16 mouse cellular contexts compared by ENCODE assay signal in genomic region chr11:53475620-53476019, GRCm38 (mm10). TPM values are rescaled to one million over a fixed set of nuclear protein-coding genes. Genes with fewer than 3 reads are reported as not detected.
DNase-seq lines count a peak whose midpoint lies in the region; ATAC-seq and TF ChIP-seq lines count a peak whose summit lies in the region.
"Had no signal": no experiment of that assay in that cellular context is flagged by ENCODE, and none has a peak within 500 bp of the region (broad histone marks: within the 10 kb centered on the region; RNA-seq: fewer than 3 reads in every experiment).

No protein-coding gene starts in this region.

- TF ChIP-seq POLR2A in CH12.LX (IDR thresholded peaks at IDR 0.05; ENCODE audit: low read depth, low read length), result no peak
- no peak for TF ChIP-seq POLR2A in cortical plate, adult 2 months (IDR thresholded peaks at IDR 0.05; ENCODE audit: extremely low read depth, insufficient read depth, low read length)

- DNase-seq in CH12.LX (ENCODE audit: extremely low read depth), result no peak
- peak; percentile 67 for DNase-seq in midbrain, embryonic 14.5 days
- no peak for DNase-seq in adrenal gland, postnatal 10 days
- no peak for DNase-seq in adrenal gland, postnatal 25 days
- no peak for DNase-seq in Muller cell, postnatal 12 days (ENCODE audit: inconsistent ontology term)
- DNase-seq: cerebellum, adult 8-10 months; layer of hippocampus, postnatal 36 days; right cerebral cortex, postnatal 14 days had no signal

- no peak overlapping the region for H3K27ac ChIP-seq in CH12.LX (ENCODE audit: insufficient read depth, low read depth)
- 0 out of 2 replicates have a peak overlapping the region, but pooled peaks have one; percentile 65 for H3K27ac ChIP-seq in cortical plate, adult 2 months (ENCODE audit: insufficient read depth, low read length)
- H3K27ac ChIP-seq in hindbrain, embryonic 12.5 days, result peak overlapping the region; percentile 69
- peak overlapping the region; percentile 79 for H3K27ac ChIP-seq in midbrain, embryonic 14.5 days (replicated peaks; ENCODE audit: low read depth, low read length)
- H3K27ac ChIP-seq: kidney, postnatal 0 days; liver, embryonic 14.5 days had no signal

- dilution Hi-C loops in CH12.LX (cut with MboI; ENCODE audit: extremely low pct_ligation_motif_present, extremely low pct_unique_long_range_greater_than_20kb, low sequenced_read_pairs), result no loop called here

- peak overlapping the region; percentile 11; the same call in 1 of the 2 replicates for H3K4me2 ChIP-seq in CH12.LX (ENCODE audit: insufficient read depth, low read depth, poor library complexity, severe bottlenecking)
- peak overlapping the region; percentile 36 for H3K4me2 ChIP-seq in hindbrain, embryonic 12.5 days (replicated peaks)
- H3K4me2 ChIP-seq in midbrain, embryonic 14.5 days (ENCODE audit: low read length), result peak overlapping the region; percentile 48

- TF ChIP-seq EP300 in CH12.LX (IDR thresholded peaks at IDR 0.05; ENCODE audit: low read length), result no peak

- H3K36me3 ChIP-seq in CH12.LX (replicated peaks in 1 of 2; ENCODE audit: control insufficient read depth in 1 of 2, insufficient read depth in 1 of 2, low read length in 1 of 2), result peaks cover 0 to 2% of the 10 kb centered on the region in 2 experiments
- no peaks in the 10 kb centered on the region for H3K36me3 ChIP-seq in hindbrain, embryonic 12.5 days
- no peaks in the 10 kb centered on the region for H3K36me3 ChIP-seq in midbrain, embryonic 14.5 days (ENCODE audit: control insufficient read depth, insufficient read depth, low read length)

- H3K4me1 ChIP-seq in CH12.LX (ENCODE audit: control insufficient read depth in 1 of 2, insufficient read depth in 2 of 2), result no peaks in the 10 kb centered on the region
- H3K4me1 ChIP-seq in cortical plate, adult 2 months (ENCODE audit: control insufficient read depth, insufficient read depth, low read length), result peaks cover 4% of the 10 kb centered on the region
- peaks cover 33% of the 10 kb centered on the region for H3K4me1 ChIP-seq in hindbrain, embryonic 12.5 days
- peaks cover 15% of the 10 kb centered on the region for H3K4me1 ChIP-seq in midbrain, embryonic 14.5 days (ENCODE audit: control insufficient read depth, insufficient read depth, low read length)

- in situ Hi-C loops in CH12.LX (cut with MboI; ENCODE audit: low pct_ligation_motif_present, low pct_unique_long_range_greater_than_20kb, low sequenced_read_pairs), result no loop called here

- no peak overlapping the region for H3K9ac ChIP-seq in CH12.LX (ENCODE audit: insufficient read depth, low read depth)
- no peak overlapping the region for H3K9ac ChIP-seq in hindbrain, embryonic 12.5 days
- 0 out of 2 replicates have a peak overlapping the region, but pooled peaks have one; percentile 26 for H3K9ac ChIP-seq in midbrain, embryonic 14.5 days (replicated peaks; ENCODE audit: low read length)
- H3K9ac ChIP-seq: liver, embryonic 14.5 days had no signal

- no peaks in the 10 kb centered on the region for H3K79me2 ChIP-seq in CH12.LX (replicated peaks; ENCODE audit: control insufficient read depth, extremely low read depth, insufficient read depth, poor library complexity, severe bottlenecking)

- 16% methylated on average over 8 of the region's 8 CpGs for WGBS in hindbrain, embryonic 12.5 days
- 2% methylated on average over 8 of the region's 8 CpGs for WGBS in midbrain, embryonic 14.5 days

- H3K27me3 ChIP-seq in CH12.LX (replicated peaks), result peaks cover 9% of the 10 kb centered on the region
- H3K27me3 ChIP-seq in hindbrain, embryonic 12.5 days, result peaks cover 83% of the 10 kb centered on the region
- peaks cover 49% of the 10 kb centered on the region for H3K27me3 ChIP-seq in midbrain, embryonic 14.5 days (ENCODE audit: control insufficient read depth, insufficient read depth, low read length)

- peaks cover 21% of the 10 kb centered on the region for H3K9me3 ChIP-seq in CH12.LX (replicated peaks; ENCODE audit: low read length)
- peaks cover 4% of the 10 kb centered on the region for H3K9me3 ChIP-seq in hindbrain, embryonic 12.5 days (replicated peaks)
- H3K9me3 ChIP-seq in midbrain, embryonic 14.5 days (ENCODE audit: control insufficient read depth, low read length), result peaks cover 4% of the 10 kb centered on the region; the same call in 1 of the 2 replicates

- H3K4me3 ChIP-seq in CH12.LX (replicated peaks in 1 of 3; ENCODE audit: low read depth in 2 of 3, low read length in 2 of 3, poor library complexity in 1 of 3), result no peak overlapping the region
- H3K4me3 ChIP-seq in cortical plate, adult 2 months (ENCODE audit: insufficient read depth, low read length), result peak overlapping the region; percentile 2; the same call in 1 of the 2 replicates
- H3K4me3 ChIP-seq in hindbrain, embryonic 12.5 days, result no peak overlapping the region
- peak overlapping the region; percentile 13; the same call in 1 of the 2 replicates for H3K4me3 ChIP-seq in midbrain, embryonic 14.5 days (replicated peaks; ENCODE audit: low read depth, low read length)

- no peak for TF ChIP-seq RAD21 in CH12.LX (IDR thresholded peaks at IDR 0.05; ENCODE audit: low read depth, low read length)

- TF ChIP-seq CTCF in CH12.LX (conservative IDR thresholded peaks at IDR 0.05 in 1 of 2, IDR thresholded peaks at IDR 0.05 in 1 of 2; ENCODE audit: low read depth in 2 of 2, low read length in 2 of 2), result no peak
- no peak for TF ChIP-seq CTCF in cortical plate, adult 2 months (IDR thresholded peaks at IDR 0.05; ENCODE audit: extremely low read depth, insufficient read depth, low read length)

- ATAC-seq in hindbrain, embryonic 12.5 days (ENCODE audit: low FRiP score), result no peak
- no peak for ATAC-seq in midbrain, embryonic 14.5 days (ENCODE audit: low FRiP score, low TSS enrichment)

TF ChIP-seq in CH12.LX, 34 proteins besides CTCF, POLR2A, EP300 and RAD21 (continues in another document):
- TF ChIP-seq ETS1 (conservative IDR thresholded peaks at IDR 0.05; ENCODE audit: low read depth, low read length) (no peak), GABPA (IDR thresholded peaks at IDR 0.05; ENCODE audit: insufficient replicate concordance, low read depth, low read length) (no peak), MAX (IDR thresholded peaks at IDR 0.05; ENCODE audit: low read length) (no peak), TBP (conservative IDR thresholded peaks at IDR 0.05; ENCODE audit: low read depth, low read length) (no peak), MAZ (IDR thresholded peaks at IDR 0.05; ENCODE audit: low read depth, low read length) (no peak), UBTF (IDR thresholded peaks at IDR 0.05; ENCODE audit: low read depth, low read length) (no peak), RCOR1 (conservative IDR thresholded peaks at IDR 0.05; ENCODE audit: low read depth, low read length) (no peak), NRF1 (IDR thresholded peaks at IDR 0.05; ENCODE audit: low read depth, low read length) (no peak), ELF1 (IDR thresholded peaks at IDR 0.05; ENCODE audit: low read depth, low read length) (no peak), ZC3H11A (IDR thresholded peaks at IDR 0.05; ENCODE audit: low read depth, low read length) (no peak), ZMIZ1 (IDR thresholded peaks at IDR 0.05; ENCODE audit: low read depth, low read length) (no peak)

RNA-seq across cellular contexts. Expression of gene Gm9945, which starts 4.3 kb away (rescaled TPM):
- total RNA-seq in CH12.LX (2012; rRNA removed) (not detected in 2 replicates), CH12.LX (2014; rRNA removed) (not detected in 2 replicates)
- polyA plus RNA-seq in CH12.LX (2012; ENCODE audit: insufficient read length, low read depth), result not detected in 2 replicates
- polyA plus RNA-seq in cortical plate, adult 2 months (2012; rRNA removed), result 0.48 and 0.81 TPM in 2 replicates
- not detected in 2 replicates for polyA plus RNA-seq in hindbrain, embryonic 12.5 days (2016; fragmentation: Nextera tagmentation; extraction: Ambion mirVana)
- not detected in 2 replicates for polyA plus RNA-seq in midbrain, embryonic 14.5 days (2014; fragmentation: Nextera tagmentation; extraction: Ambion mirVana)
- not detected for total RNA-seq in adrenal gland, postnatal 10 days (2021)
- not detected in 2 replicates for total RNA-seq in adrenal gland, postnatal 25 days (2021)
- total RNA-seq: gastrocnemius, postnatal 4 days; monocyte, adult 5-6 weeks had no signal
- polyA plus RNA-seq: heart, embryonic 14.5 days; kidney, postnatal 0 days; limb, embryonic 11.5 days had no signal

RNA-seq across cellular contexts. Expression of gene Sowaha, which starts 4.5 kb away (rescaled TPM):
- not detected in 2 replicates for total RNA-seq in CH12.LX (2012; rRNA removed)
- total RNA-seq in CH12.LX (2014; rRNA removed), result not detected in 2 replicates
- polyA plus RNA-seq in CH12.LX (2012; ENCODE audit: insufficient read length, low read depth), result not detected in 2 replicates
- 54.0 and 56.1 TPM in 2 replicates for polyA plus RNA-seq in cortical plate, adult 2 months (2012; rRNA removed)
- polyA plus RNA-seq in hindbrain, embryonic 12.5 days (2016; fragmentation: Nextera tagmentation; extraction: Ambion mirVana), result 0.78 and 0.84 TPM in 2 replicates
- 0.50 and 0.69 TPM in 2 replicates for polyA plus RNA-seq in midbrain, embryonic 14.5 days (2014; fragmentation: Nextera tagmentation; extraction: Ambion mirVana)
- total RNA-seq in adrenal gland, postnatal 10 days (2021), result under 1 TPM; 0.60 to 0.94 TPM
- total RNA-seq in adrenal gland, postnatal 25 days (2021), result 0.30 and 0.33 TPM in 2 replicates
- total RNA-seq: monocyte, adult 5-6 weeks had no signal

RNA-seq across cellular contexts. Expression of gene Gm9837, which starts 5.3 kb away (rescaled TPM):
- total RNA-seq in CH12.LX (2012; rRNA removed) (not detected in 2 replicates), CH12.LX (2014; rRNA removed) (not detected in 2 replicates)
- not detected in 2 replicates for polyA plus RNA-seq in CH12.LX (2012; ENCODE audit: insufficient read length, low read depth)
- not detected in 2 replicates for polyA plus RNA-seq in cortical plate, adult 2 months (2012; rRNA removed)
- polyA plus RNA-seq in hindbrain, embryonic 12.5 days (2016; fragmentation: Nextera tagmentation; extraction: Ambion mirVana), result not detected in 2 replicates
- not detected in 2 replicates for polyA plus RNA-seq in midbrain, embryonic 14.5 days (2014; fragmentation: Nextera tagmentation; extraction: Ambion mirVana)
- total RNA-seq in adrenal gland, postnatal 10 days (2021), result not detected
- not detected in 2 replicates for total RNA-seq in adrenal gland, postnatal 25 days (2021)
- total RNA-seq: gastrocnemius, postnatal 4 days; monocyte, adult 5-6 weeks had no signal
- polyA plus RNA-seq: heart, embryonic 14.5 days; kidney, postnatal 0 days; limb, embryonic 11.5 days; liver, embryonic 14.5 days had no signal

RNA-seq across cellular contexts. Expression of gene Shroom1, which starts 18.6 kb away (rescaled TPM):
- total RNA-seq in CH12.LX (2012; rRNA removed) (not detected in 2 replicates), CH12.LX (2014; rRNA removed) (not detected in 2 replicates)
- not detected in 2 replicates for polyA plus RNA-seq in CH12.LX (2012; ENCODE audit: insufficient read length, low read depth)
- 6.5 and 6.8 TPM in 2 replicates for polyA plus RNA-seq in cortical plate, adult 2 months (2012; rRNA removed)
- polyA plus RNA-seq in hindbrain, embryonic 12.5 days (2016; fragmentation: Nextera tagmentation; extraction: Ambion mirVana), result 5.2 and 6.3 TPM in 2 replicates
- polyA plus RNA-seq in midbrain, embryonic 14.5 days (2014; fragmentation: Nextera tagmentation; extraction: Ambion mirVana), result 1.5 and 1.9 TPM in 2 replicates
- total RNA-seq in adrenal gland, postnatal 10 days (2021), result 1 to 10 TPM; 3.2 to 5.4 TPM
- total RNA-seq in adrenal gland, postnatal 25 days (2021), result 3.4 and 4.6 TPM in 2 replicates
- total RNA-seq: monocyte, adult 5-6 weeks had no signal

RNA-seq across cellular contexts. Expression of gene Gm10447, which starts 18.7 kb away (rescaled TPM):
- total RNA-seq in CH12.LX (2012; rRNA removed), result not detected in 2 replicates
- total RNA-seq in CH12.LX (2014; rRNA removed), result not detected in 2 replicates
- polyA plus RNA-seq in CH12.LX (2012; ENCODE audit: insufficient read length, low read depth), result not detected in 2 replicates
- polyA plus RNA-seq in cortical plate, adult 2 months (2012; rRNA removed), result 0.04 and 0.10 TPM in 2 replicates
- polyA plus RNA-seq in hindbrain, embryonic 12.5 days (2016; fragmentation: Nextera tagmentation; extraction: Ambion mirVana), result 0.09 and 0.12 TPM in 2 replicates
- polyA plus RNA-seq in midbrain, embryonic 14.5 days (2014; fragmentation: Nextera tagmentation; extraction: Ambion mirVana), result not detected in 2 replicates
- under 1 TPM; 0.12 to 0.15 TPM for total RNA-seq in adrenal gland, postnatal 10 days (2021)
- 0.30 TPM in 1 of 2 replicates, not detected in the other for total RNA-seq in adrenal gland, postnatal 25 days (2021)
- total RNA-seq: gastrocnemius, postnatal 4 days; monocyte, adult 5-6 weeks had no signal

Comparison
In these comparisons a context has a peak if more than half of its experiments do, and no peak if none do; other contexts are left out.
1. H3K4me3 ChIP-seq: peak in cortical plate, adult 2 months (single experiment) and midbrain, embryonic 14.5 days (single experiment); none in CH12.LX (0 of 3) and hindbrain, embryonic 12.5 days (single experiment).
2. RNA of gene Sowaha, which starts 4.5 kb away (polyA plus RNA-seq): 54.0 to 56.1 TPM in cortical plate, adult 2 months; 0.78 to 0.84 TPM in hindbrain, embryonic 12.5 days, 0.50 to 0.69 TPM in midbrain, embryonic 14.5 days and not detected in CH12.LX; every median in the first group is over 10 times any median in the second.
3. Peak in every context shown above with its lines, with median percentiles within 50 percentile points of each other: H3K4me2 ChIP-seq.